Comparison of ENCODE assay signal across 26 mouse cellular contexts in the genomic region with DNA sequence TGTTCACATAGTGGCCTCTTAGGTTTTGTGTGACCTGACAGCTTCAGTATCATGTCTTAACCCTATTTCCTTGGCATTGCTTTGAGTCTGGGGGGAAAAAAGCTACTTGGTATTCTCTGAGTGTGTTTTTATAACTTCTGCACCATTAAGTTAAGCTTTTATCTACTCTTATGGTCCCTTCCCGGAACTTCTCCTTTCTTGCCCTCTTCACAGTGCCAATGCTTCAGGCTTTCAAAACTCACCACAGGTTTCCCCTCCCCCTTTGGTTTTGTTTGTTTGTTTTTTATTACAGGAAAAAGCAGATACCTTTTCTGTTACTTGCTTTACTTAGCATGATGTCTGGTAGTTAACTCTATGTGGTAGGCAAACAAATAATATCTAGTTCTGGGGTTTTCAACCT. TPM values are rescaled to one million over a fixed set of nuclear protein-coding genes. Genes with fewer than 3 reads are reported as not detected.
A peak's percentile ranks its signal among the peaks of the same experiment; 100 is the strongest.
DNase-seq lines count a peak whose midpoint lies in the region; ATAC-seq and TF ChIP-seq lines count a peak whose summit lies in the region.
"Had no signal": no experiment of that assay in that cellular context is flagged by ENCODE, and none has a peak within 500 bp of the region (broad histone marks: within the 10 kb centered on the region; RNA-seq: fewer than 3 reads in every experiment).

No protein-coding gene starts in this region.

- TF ChIP-seq RAD21 in MEL (IDR thresholded peaks at IDR 0.05; ENCODE audit: low read depth, low read length) = no peak

- H3K79me2 ChIP-seq in MEL (ENCODE audit: control insufficient read depth, insufficient read depth, low read length, poor library complexity) = peaks cover 2% of the 10 kb centered on the region; the same call in 1 of the 2 replicates

- peaks cover 39% of the 10 kb centered on the region for H3K4me1 ChIP-seq in G1E (ENCODE audit: insufficient read depth, low read depth, low read length)
- peaks cover 32 to 34% of the 10 kb centered on the region in 2 experiments for H3K4me1 ChIP-seq in MEL (ENCODE audit: control insufficient read depth in 1 of 2, insufficient read depth in 2 of 2, low read length in 2 of 2)
- H3K4me1 ChIP-seq: hindbrain, embryonic 12.5 days had no signal

- H3K4me3 ChIP-seq in G1E (ENCODE audit: low read depth, low read length) = no peak overlapping the region
- H3K4me3 ChIP-seq in MEL (ENCODE audit: control insufficient read depth in 1 of 2, insufficient read depth in 1 of 2, low read depth in 2 of 2, low read length in 2 of 2) = no peak overlapping the region
- H3K4me3 ChIP-seq: embryonic facial prominence, embryonic 10.5 days; embryonic facial prominence, embryonic 13.5 days; erythroblast, embryonic 14.5 days; forebrain, embryonic 13.5 days; heart, adult 2 months; heart, embryonic 10.5 days; heart, embryonic 13.5 days; hindbrain, embryonic 12.5 days; hindbrain, embryonic 15.5 days had no signal

- H3K9me3 ChIP-seq in G1E (replicated peaks) = no peaks in the 10 kb centered on the region
- no peaks in the 10 kb centered on the region for H3K9me3 ChIP-seq in MEL (replicated peaks; ENCODE audit: insufficient read depth, low read length)
- H3K9me3 ChIP-seq: embryonic facial prominence, embryonic 10.5 days; embryonic facial prominence, embryonic 13.5 days; forebrain, embryonic 13.5 days; heart, embryonic 10.5 days; heart, embryonic 13.5 days; hindbrain, embryonic 12.5 days; hindbrain, embryonic 15.5 days had no signal

- ATAC-seq in G1E (ENCODE audit: extremely low read depth, insufficient number of reproducible peaks, low FRiP score, poor library complexity, severe bottlenecking) = 0 out of 2 replicates have a peak, but pooled peaks have one; percentile 4
- peak; percentile 55; the same call in 1 of the 2 replicates for ATAC-seq in granulocyte monocyte progenitor cell, adult 5-6 weeks (replicated peaks; ENCODE audit: poor library complexity, severe bottlenecking)
- ATAC-seq: CD4-positive, CD25-positive, alpha-beta regulatory T cell, adult 4 months; forebrain, embryonic 13.5 days; forebrain, embryonic 16.5 days had no signal

- DNase-seq in G1E (ENCODE audit: low spot score) (peak; percentile 4), MEL (ENCODE audit: low read depth, low spot score) (peak; percentile 83)
- no peak for DNase-seq in frontal cortex, postnatal 10 days (ENCODE audit: low spot score in 2 of 2)
- DNase-seq in lung, postnatal 36 days = no peak
- DNase-seq in frontal cortex, postnatal 25 days (ENCODE audit: low spot score in 2 of 2) = no peak
- DNase-seq: adrenal gland, adult 2 months; adrenal gland, postnatal 14 days; cerebellum, adult 11 months; cerebellum, adult 2 months; cerebellum, adult 9-11 months; cerebellum, postnatal 25 days; embryo, embryonic 11 days; gastrocnemius, postnatal 25 days; heart, adult 2 months; heart, postnatal 14 days had no signal

- TF ChIP-seq EP300 in MEL (IDR thresholded peaks at IDR 0.05; ENCODE audit: low read depth in 1 of 2, low read length in 2 of 2) = peak; percentile 76 to 91

- H3K9ac ChIP-seq in MEL (ENCODE audit: control insufficient read depth, low read depth, low read length, poor library complexity, severe bottlenecking) = no peak overlapping the region
- H3K9ac ChIP-seq: embryonic facial prominence, embryonic 13.5 days; forebrain, embryonic 13.5 days; heart, embryonic 13.5 days; hindbrain, embryonic 12.5 days; hindbrain, embryonic 15.5 days had no signal

- no peak for TF ChIP-seq CTCF in G1E (IDR thresholded peaks at IDR 0.05; ENCODE audit: low read depth, low read length)
- no peak for TF ChIP-seq CTCF in MEL (IDR thresholded peaks at IDR 0.05 in 2 of 3, conservative IDR thresholded peaks at IDR 0.05 in 1 of 3; ENCODE audit: control insufficient read depth in 1 of 3, insufficient read depth in 1 of 3, low read depth in 2 of 3, low read length in 3 of 3, poor library complexity in 1 of 3, severe bottlenecking in 1 of 3)

- no peak for TF ChIP-seq POLR2A in MEL (IDR thresholded peaks at IDR 0.05; ENCODE audit: control insufficient read depth in 1 of 2, insufficient read depth in 1 of 2, low read depth in 1 of 2, low read length in 2 of 2, poor library complexity in 1 of 2)

- H3K27ac ChIP-seq in MEL (ENCODE audit: control insufficient read depth, low read depth, low read length) = peak overlapping the region; percentile 50
- H3K27ac ChIP-seq: embryonic facial prominence, embryonic 10.5 days; embryonic facial prominence, embryonic 13.5 days; forebrain, embryonic 13.5 days; heart, adult 2 months; heart, embryonic 10.5 days; heart, embryonic 13.5 days; hindbrain, embryonic 12.5 days; hindbrain, embryonic 15.5 days had no signal

- H3K27me3 ChIP-seq in G1E (ENCODE audit: insufficient read depth, low read length) = no peaks in the 10 kb centered on the region
- H3K27me3 ChIP-seq in MEL (ENCODE audit: control insufficient read depth in 1 of 2, insufficient read depth in 2 of 2, low read length in 2 of 2) = no peaks in the 10 kb centered on the region
- H3K27me3 ChIP-seq: heart, embryonic 13.5 days had no signal

- H3K36me3 ChIP-seq in G1E (replicated peaks) = peaks cover 66% of the 10 kb centered on the region
- H3K36me3 ChIP-seq in MEL (ENCODE audit: control insufficient read depth in 1 of 2, insufficient read depth in 2 of 2, low read length in 2 of 2) = peaks cover 19 to 51% of the 10 kb centered on the region in 2 experiments
- H3K36me3 ChIP-seq: embryonic facial prominence, embryonic 13.5 days; heart, embryonic 10.5 days; hindbrain, embryonic 12.5 days; hindbrain, embryonic 15.5 days had no signal

TF ChIP-seq in MEL, 35 proteins besides CTCF, POLR2A, EP300 and RAD21:
- peak; percentile 76 for TF ChIP-seq TCF12 (IDR thresholded peaks at IDR 0.05; ENCODE audit: low read depth, low read length)
- 0 out of 2 replicates have a peak, but pooled peaks have one; percentile 31 for TF ChIP-seq HCFC1 (IDR thresholded peaks at IDR 0.05; ENCODE audit: low read depth, low read length)
- no peak for TF ChIP-seq MYC (IDR thresholded peaks at IDR 0.05; ENCODE audit: low read depth, low read length)
- TF ChIP-seq SIN3A (IDR thresholded peaks at IDR 0.05; ENCODE audit: low read length) = peak; percentile 44; the same call in 1 of the 2 replicates
- peak; percentile 44; the same call in 1 of the 2 replicates for TF ChIP-seq ETS1 (IDR thresholded peaks at IDR 0.05; ENCODE audit: low read depth, low read length)
- TF ChIP-seq CHD2 (IDR thresholded peaks at IDR 0.05; ENCODE audit: low read length) = peak; percentile 18; the same call in 1 of the 2 replicates
- no peak for TF ChIP-seq USF2 (IDR thresholded peaks at IDR 0.05; ENCODE audit: borderline replicate concordance in 1 of 2, insufficient read depth in 1 of 2, low read depth in 1 of 2, low read length in 2 of 2)
- peak; percentile 53; the same call in 1 of the 2 replicates for TF ChIP-seq RCOR1 (IDR thresholded peaks at IDR 0.05; ENCODE audit: low read depth, low read length)
- TF ChIP-seq ZNF384 (IDR thresholded peaks at IDR 0.05; ENCODE audit: low read depth, low read length) = peak; percentile 32; the same call in 1 of the 2 replicates
- TF ChIP-seq SMC3 (IDR thresholded peaks at IDR 0.05; ENCODE audit: low read depth, low read length) = peak; percentile 9; the same call in 1 of the 2 replicates
- no peak for TF ChIP-seq E2F4 (IDR thresholded peaks at IDR 0.05; ENCODE audit: borderline replicate concordance, low read depth, low read length)
- TF ChIP-seq GATA1 (IDR thresholded peaks at IDR 0.05; ENCODE audit: low read depth, low read length) = peak; percentile 81
- peak; percentile 23; the same call in 1 of the 2 replicates for TF ChIP-seq BHLHE40 (IDR thresholded peaks at IDR 0.05; ENCODE audit: borderline replicate concordance, low read depth, low read length)
- TF ChIP-seq ELF1 (IDR thresholded peaks at IDR 0.05; ENCODE audit: low read depth, low read length) = 0 out of 2 replicates have a peak, but pooled peaks have one; percentile 34
- peak; percentile 53 for TF ChIP-seq TAL1 (IDR thresholded peaks at IDR 0.05; ENCODE audit: low read length)

RNA-seq across cellular contexts. Expression of a gene that starts 47.8 kb away (rescaled TPM):
- total RNA-seq in G1E (2014; fragmentation: Nextera tagmentation) (64.3 and 68.6 TPM in 2 replicates), G1E (2017) (102 and 110 TPM in 2 replicates), MEL (2012; rRNA removed) (92.4 and 94.1 TPM in 2 replicates)
- polyA plus RNA-seq in G1E (2012) (36.5 and 41.1 TPM in 2 replicates), MEL (2012; ENCODE audit: insufficient read depth in 1 of 2, insufficient read length in 2 of 2, low read depth in 1 of 2, low replicate concordance in 2 of 2, missing spikeins in 1 of 2) (10 to 100 TPM; 34.3 to 72.8 TPM)
- 38.0 and 44.1 TPM in 2 replicates for total RNA-seq in granulocyte monocyte progenitor cell, adult 5-6 weeks (2014; fragmentation: Nextera tagmentation)
- 46.0 and 49.8 TPM in 2 replicates for total RNA-seq in granulocyte monocyte progenitor cell, adult 5-6 weeks (2017)

Comparison
In these comparisons a context has a peak if more than half of its experiments do, and no peak if none do; other contexts are left out.
1. DNase-seq: peak in G1E (single experiment) and MEL (single experiment); none in frontal cortex, postnatal 10 days (0 of 2), lung, postnatal 36 days (single experiment) and frontal cortex, postnatal 25 days (0 of 2).